Mouse (Mus musculus) CH12.LX (cell line): ENCODE results near the gene Mphosph6. TPM values are rescaled to one million over a fixed set of nuclear protein-coding genes. Genes with fewer than 3 reads are reported as not detected.

Experiments
- DNase-seq: peaks from one replicate; pipeline ENCODE4 v3.0.0-alpha.2; 2013; ENCODE audit errors: extremely low read depth
- H3K27ac ChIP-seq: 2 replicates; pipeline ENCODE4 v1.5.1; 2012; ENCODE audit warnings: low read depth, mild to moderate bottlenecking, control low read depth, moderate library complexity; ENCODE audit not compliant: insufficient read depth
- H3K27me3 ChIP-seq: replicated peaks from 2 replicates; pipeline ENCODE3; 2012; ENCODE audit warnings: inconsistent platforms
- H3K36me3 ChIP-seq, 2 experiments: replicated peaks in 1 of 2; 2 replicates each; pipeline versions ENCODE3 to v1.6.1; 2012; ENCODE audit warnings: inconsistent platforms in 1 of 2, low read length in 1 of 2, mild to moderate bottlenecking in 1 of 2, mixed read lengths in 1 of 2, moderate library complexity in 1 of 2; ENCODE audit not compliant: control insufficient read depth in 1 of 2, insufficient read depth in 1 of 2
- H3K4me1 ChIP-seq, 2 experiments: 2 replicates each; pipeline ENCODE4 v1.6.1; 2012; ENCODE audit warnings: inconsistent platforms in 1 of 2, moderate library complexity in 1 of 2; ENCODE audit not compliant: insufficient read depth in 2 of 2, control insufficient read depth in 1 of 2
- H3K4me2 ChIP-seq: 2 replicates; pipeline ENCODE4 v1.6.1; 2012; ENCODE audit warnings: low read depth, mild to moderate bottlenecking, control low read depth; ENCODE audit not compliant: poor library complexity, insufficient read depth, severe bottlenecking
- H3K4me3 ChIP-seq, 3 experiments: fragments of 150-350 bp in 1 of 3; sonication (generic) in 1 of 3; replicated peaks in 1 of 3; 2 replicates each; pipeline versions ENCODE3 to v1.5.1; 2011 to 2012; ENCODE audit warnings: low read depth in 2 of 3, low read length in 2 of 3, mild to moderate bottlenecking in 2 of 3, moderate library complexity in 2 of 3, control low read depth in 1 of 3, improper control_type of control experiment in 1 of 3, inconsistent platforms in 1 of 3, mixed read lengths in 1 of 3; ENCODE audit not compliant: poor library complexity in 1 of 3
- H3K79me2 ChIP-seq: replicated peaks from 2 replicates; pipeline ENCODE4 v1.6.1; 2012; ENCODE audit warnings: mild to moderate bottlenecking, moderate library complexity; ENCODE audit not compliant: control insufficient read depth, poor library complexity, insufficient read depth, severe bottlenecking; ENCODE audit errors: extremely low read depth
- H3K9ac ChIP-seq: 2 replicates; pipeline ENCODE4 v1.6.1; 2012; ENCODE audit warnings: low read depth, mild to moderate bottlenecking, control low read depth, moderate library complexity; ENCODE audit not compliant: insufficient read depth
- H3K9me3 ChIP-seq: replicated peaks from 2 replicates; pipeline ENCODE3; 2012; ENCODE audit warnings: low read length, inconsistent platforms, mixed read lengths
- BHLHE40 ChIP-seq: IDR thresholded peaks from 2 replicates; pipeline ENCODE4 v1.6.1; 2011; ENCODE audit warnings: mild to moderate bottlenecking, low read depth, low read length, improper control_type of control experiment
- CHD2 ChIP-seq: IDR thresholded peaks from 2 replicates; pipeline ENCODE4 v1.6.1; 2011; ENCODE audit warnings: low read length, improper control_type of control experiment
- CTCF ChIP-seq, 2 experiments: IDR thresholded peaks in 1 of 2; conservative IDR thresholded peaks in 1 of 2; 2 replicates each; pipeline ENCODE4 v1.5.1; 2011 to 2012; ENCODE audit warnings: low read depth in 2 of 2, low read length in 2 of 2, improper control_type of control experiment in 1 of 2, inconsistent platforms in 1 of 2, mild to moderate bottlenecking in 1 of 2, moderate library complexity in 1 of 2
- E2F4 ChIP-seq: IDR thresholded peaks from 2 replicates; pipeline ENCODE4 v1.6.1; 2011; ENCODE audit warnings: low read depth, low read length, improper control_type of control experiment; ENCODE audit not compliant: insufficient replicate concordance
- EP300 ChIP-seq: IDR thresholded peaks from 2 replicates; pipeline ENCODE4 v1.6.1; 2011; ENCODE audit warnings: low read length, improper control_type of control experiment
- ETS1 ChIP-seq: conservative IDR thresholded peaks from 2 replicates; pipeline ENCODE4 v1.6.1; 2012; ENCODE audit warnings: low read depth, mild to moderate bottlenecking, inconsistent platforms, low read length, improper control_type of control experiment, moderate library complexity
- GABPA ChIP-seq: IDR thresholded peaks from 2 replicates; pipeline ENCODE4 v1.6.1; 2012; ENCODE audit warnings: low read depth, low read length, improper control_type of control experiment, inconsistent platforms; ENCODE audit not compliant: insufficient replicate concordance
- IRF4 ChIP-seq: IDR thresholded peaks from 2 replicates; pipeline ENCODE4 v1.6.1; 2014; ENCODE audit warnings: low read depth, mild to moderate bottlenecking, inconsistent platforms, low read length, improper control_type of control experiment
- JUND ChIP-seq: conservative IDR thresholded peaks from 2 replicates; pipeline ENCODE4 v1.6.1; 2011; ENCODE audit warnings: low read depth, low read length, improper control_type of control experiment
- KAT2A ChIP-seq: IDR thresholded peaks from 2 replicates; pipeline ENCODE4 v1.6.1; 2012; ENCODE audit warnings: low read length, improper control_type of control experiment, inconsistent platforms; ENCODE audit not compliant: insufficient replicate concordance
- MAFK ChIP-seq: IDR thresholded peaks from 2 replicates; pipeline ENCODE4 v1.6.1; 2011; ENCODE audit warnings: low read length, improper control_type of control experiment; ENCODE audit not compliant: insufficient replicate concordance
- MAZ ChIP-seq: IDR thresholded peaks from 2 replicates; pipeline ENCODE4 v1.6.1; 2012; ENCODE audit warnings: low read depth, mild to moderate bottlenecking, inconsistent platforms, low read length, improper control_type of control experiment, moderate library complexity
- MEF2A ChIP-seq: IDR thresholded peaks from 2 replicates; pipeline ENCODE4 v1.6.1; 2014; ENCODE audit warnings: low read depth, mild to moderate bottlenecking, inconsistent platforms, low read length, improper control_type of control experiment, borderline replicate concordance
- MXI1 ChIP-seq: IDR thresholded peaks from 2 replicates; pipeline ENCODE4 v1.6.1; 2011; ENCODE audit warnings: mild to moderate bottlenecking, low read depth, low read length, improper control_type of control experiment
- PAX5 ChIP-seq: IDR thresholded peaks from 2 replicates; pipeline ENCODE4 v1.6.1; 2012; ENCODE audit warnings: low read length, inconsistent platforms, mixed read lengths
- POLR2A ChIP-seq: IDR thresholded peaks from 2 replicates; pipeline ENCODE4 v1.6.1; 2011; ENCODE audit warnings: low read depth, mild to moderate bottlenecking, improper control_type of control experiment, low read length
- POLR2AphosphoS2 ChIP-seq: IDR thresholded peaks from 2 replicates; pipeline ENCODE4 v1.6.1; 2011; ENCODE audit warnings: low read depth, low read length, improper control_type of control experiment
- RAD21 ChIP-seq: IDR thresholded peaks from 2 replicates; pipeline ENCODE4 v1.6.1; 2011; ENCODE audit warnings: low read depth, mild to moderate bottlenecking, low read length, improper control_type of control experiment, moderate library complexity
- RCOR1 ChIP-seq: conservative IDR thresholded peaks from 2 replicates; pipeline ENCODE4 v1.6.1; 2012; ENCODE audit warnings: low read depth, mild to moderate bottlenecking, inconsistent platforms, low read length, improper control_type of control experiment
- TBP ChIP-seq: conservative IDR thresholded peaks from 2 replicates; pipeline ENCODE4 v1.6.1; 2011; ENCODE audit warnings: low read depth, low read length, improper control_type of control experiment
- TCF12 ChIP-seq: IDR thresholded peaks from 2 replicates; pipeline ENCODE4 v1.6.1; 2014; ENCODE audit warnings: low read depth, mild to moderate bottlenecking, inconsistent platforms, low read length, improper control_type of control experiment
- USF1 ChIP-seq: IDR thresholded peaks from 2 replicates; pipeline ENCODE4 v1.6.1; 2014; ENCODE audit warnings: low read depth, mild to moderate bottlenecking, inconsistent platforms, low read length, improper control_type of control experiment
- ZC3H11A ChIP-seq: IDR thresholded peaks from 2 replicates; pipeline ENCODE4 v1.6.1; 2012; ENCODE audit warnings: low read depth, mild to moderate bottlenecking, inconsistent platforms, low read length, improper control_type of control experiment
- ZKSCAN1 ChIP-seq: IDR thresholded peaks from 2 replicates; pipeline ENCODE4 v1.6.1; 2012; ENCODE audit warnings: low read depth, inconsistent platforms, low read length, improper control_type of control experiment, borderline replicate concordance
- dilution Hi-C: fragments of 300-500 bp; cut with MboI; formaldehyde crosslinking; loops from 2 replicates; pipeline ENCODE4 v1.14.3; 2020; ENCODE audit warnings: low sequenced_read_pairs; ENCODE audit not compliant: extremely low pct_unique_long_range_greater_than_20kb, extremely low pct_ligation_motif_present
- in situ Hi-C: fragments of 300-500 bp; cut with MboI; formaldehyde crosslinking; loops from 3 replicates; pipeline ENCODE4 v1.14.3; 2019; ENCODE audit warnings: low sequenced_read_pairs, low pct_ligation_motif_present, low pct_unique_long_range_greater_than_20kb, mixed read lengths
- polyA plus RNA-seq: library from polyadenylated mRNA; unstranded; fragments of >175 nt; gene quantifications from 2 replicates; pipeline ENCODE4 v1.2.1, GENCODE M21; 2012; ENCODE audit warnings: low read depth; ENCODE audit not compliant: insufficient read length
- total RNA-seq, 2 experiments: library from RNA; depleted of rRNA; stranded (reverse); fragments of 300-350 nt in 1 of 2; fragments of >200 nt in 1 of 2; gene quantifications; 2 replicates each; pipeline ENCODE4 v1.2.3; 2012 to 2014

Gene Mphosph6
- total and polyA plus RNA-seq, 3 experiments: 89.6 to 241 (median 225) TPM

- in situ Hi-C loops: no loop called here
- DNase-seq: no peak
- H3K79me2 ChIP-seq: peaks cover 60% of the 10 kb centered on the region
- H3K27ac ChIP-seq: no peak overlapping the region
- peaks cover 47 to 72% of the 10 kb centered on the region in 2 experiments for H3K36me3 ChIP-seq
- dilution Hi-C loops: no loop called here
- no peak overlapping the region for H3K4me2 ChIP-seq
- no peak overlapping the region for H3K9ac ChIP-seq
- peaks cover 0 to 23% of the 10 kb centered on the region in 2 experiments; a peak in 2 of 4 replicates for H3K4me1 ChIP-seq
- H3K9me3 ChIP-seq: no peaks in the 10 kb centered on the region
- TF ChIP-seq CHD2 (no peak), MAZ (no peak), EP300 (no peak), ZC3H11A (no peak), RCOR1 (no peak), CTCF (conservative IDR thresholded peaks at IDR 0.05 in 1 of 2, IDR thresholded peaks at IDR 0.05 in 1 of 2; ENCODE audit: low read depth in 2 of 2, low read length in 2 of 2) (no peak), MAFK (no peak), POLR2AphosphoS2 (no peak), ETS1 (no peak), RAD21 (no peak), MEF2A (no peak), USF1 (no peak), BHLHE40 (no peak), JUND (no peak), E2F4 (no peak), ZKSCAN1 (no peak), PAX5 (no peak), KAT2A (no peak), MXI1 (no peak), GABPA (no peak)
- no peaks in the 10 kb centered on the region for H3K27me3 ChIP-seq
- H3K4me3 ChIP-seq: no peak overlapping the region
Observed at GRCm38 (mm10) chr8:117796464-117796863, 5.3 kb downstream of the Mphosph6 start.

- Histone ChIP-seq H3K27me3 (no peaks in the 10 kb centered on the region), H3K36me3 (peaks cover 63 to 90% of the 10 kb centered on the region in 2 experiments), H3K9ac (no peak overlapping the region), H3K9me3 (no peaks in the 10 kb centered on the region), H3K4me1 (peaks cover 0 to 23% of the 10 kb centered on the region in 2 experiments; a peak in 2 of 4 replicates)
- DNase-seq: no peak
- dilution Hi-C loops (no loop called here), in situ Hi-C loops (no loop called here)
- TF ChIP-seq ETS1 (no peak), JUND (no peak), POLR2A (no peak), KAT2A (no peak), CTCF (conservative IDR thresholded peaks at IDR 0.05 in 1 of 2, IDR thresholded peaks at IDR 0.05 in 1 of 2; ENCODE audit: low read depth in 2 of 2, low read length in 2 of 2) (no peak), TBP (no peak), TCF12 (no peak), IRF4 (no peak)
- TF ChIP-seq, all 38 proteins: peak for 0
- H3K27ac ChIP-seq: no peak overlapping the region
- peaks cover 41% of the 10 kb centered on the region for H3K79me2 ChIP-seq
- H3K4me2 ChIP-seq: no peak overlapping the region
- H3K4me3 ChIP-seq: no peak overlapping the region
Observed at GRCm38 (mm10) chr8:117794581-117794980, 7.2 kb downstream of the Mphosph6 start.
